Mouse (Mus musculus) urinary bladder, postnatal 25 days (tissue): ENCODE data around the gene Hfm1.

Experiments used
- DNase-seq: peaks from one replicate; pipeline ENCODE4 v3.0.0; 2022; ENCODE audit warnings: low spot score

Gene Hfm1

DNA sequence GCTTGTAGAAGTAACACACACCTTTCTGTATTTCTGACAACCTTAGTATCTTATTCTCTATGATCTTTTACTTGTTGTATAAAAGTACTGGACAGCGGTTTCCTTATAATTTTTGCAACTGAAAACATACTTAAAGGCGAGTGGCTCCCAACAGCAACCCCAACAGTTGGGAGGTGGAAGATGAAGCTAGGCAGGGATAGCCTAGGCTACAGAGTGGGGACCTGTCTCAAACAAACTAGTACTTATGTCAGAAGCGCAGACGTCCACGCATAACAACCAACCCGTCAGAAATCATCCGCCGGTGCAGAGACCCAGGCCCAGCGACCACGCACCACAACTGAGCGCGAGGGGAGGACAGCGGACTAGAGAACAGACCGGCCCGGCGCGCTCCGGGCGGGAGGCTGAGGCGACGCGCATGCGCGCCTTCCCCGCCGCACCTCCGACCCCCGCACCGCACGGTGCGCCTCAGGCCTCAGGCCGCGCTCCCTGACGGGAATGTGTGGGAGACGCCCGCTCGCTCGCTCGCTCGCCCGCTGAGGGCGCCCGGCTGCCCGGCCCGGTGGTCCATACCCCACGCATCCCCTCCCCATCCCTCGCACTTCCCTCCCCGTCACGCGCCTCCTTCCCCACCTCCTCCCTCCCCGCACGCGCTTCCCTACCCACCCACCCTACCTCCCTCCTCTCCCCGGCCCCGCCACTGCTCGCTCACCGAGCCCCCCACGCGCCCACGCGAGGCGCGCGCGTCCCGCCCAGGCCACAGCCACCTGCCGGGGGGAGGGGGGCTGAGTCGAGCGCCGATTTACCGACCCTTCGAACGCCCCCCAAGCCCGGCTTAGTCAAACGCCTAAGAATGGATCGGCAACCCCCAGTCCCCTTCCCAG, at the start of gene Hfm1:
TSS of gene Hfm1 (minus strand) at position 834 of the 881 bp plus-strand sequence.
- DNase-seq, result peak; percentile 29

DNA sequence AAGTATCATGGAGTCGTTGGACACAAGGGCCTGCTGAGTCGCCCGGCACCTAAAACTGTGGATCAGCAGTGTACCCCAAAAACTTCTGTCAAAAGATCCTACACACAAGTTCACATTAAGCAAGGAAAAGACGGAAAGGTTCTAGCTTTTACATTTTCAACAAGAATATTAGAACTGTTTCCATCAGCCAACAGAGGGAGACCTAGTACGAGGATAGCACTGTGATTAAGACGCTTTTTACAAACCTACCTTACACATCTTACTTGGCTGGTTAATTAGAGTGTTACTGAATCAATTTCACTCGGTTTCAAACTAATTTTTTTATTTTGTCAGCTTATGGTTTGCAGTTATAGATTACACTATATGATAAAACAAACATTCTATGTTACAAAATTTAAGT, 47.8 kb upstream of the Hfm1 start:
- DNase-seq, result no peak

DNA sequence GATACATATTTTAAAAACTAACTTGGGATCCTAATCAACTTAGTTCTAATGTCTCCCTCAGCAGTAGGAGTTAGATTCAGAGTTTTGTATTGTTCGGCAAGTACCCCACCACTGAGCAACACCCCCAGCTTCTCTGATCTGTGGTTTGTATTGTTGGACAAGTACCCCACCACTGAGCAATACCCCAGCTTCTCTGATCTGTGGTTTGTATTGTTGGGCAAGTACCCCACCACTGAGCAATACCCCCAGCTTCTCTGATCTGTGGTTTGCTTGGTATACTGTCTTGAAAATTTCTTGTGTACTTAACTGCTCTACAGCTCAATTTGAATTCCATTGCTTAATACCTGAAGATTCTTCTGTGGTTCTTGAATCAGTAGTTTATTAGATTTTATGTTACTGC, 41.5 kb upstream of the Hfm1 start:
- no peak for DNase-seq

DNA sequence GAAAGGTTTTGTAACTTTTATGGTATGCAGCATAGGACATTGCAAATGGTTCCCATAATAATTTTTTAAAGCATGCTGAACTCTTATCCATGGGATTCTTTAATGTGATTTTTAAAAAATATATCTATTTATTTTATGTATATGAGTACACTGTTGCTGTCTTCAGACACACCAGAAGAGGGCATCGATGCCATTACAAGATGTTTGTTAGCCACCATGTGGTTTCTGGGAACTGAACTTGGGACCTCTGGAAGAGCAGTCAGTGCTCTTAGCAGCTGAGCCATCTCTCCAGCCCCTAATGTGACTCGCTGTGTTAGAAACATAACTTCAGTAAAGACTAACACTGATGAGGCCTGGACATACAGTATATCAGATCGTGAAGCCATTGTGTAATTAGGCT, 40.3 kb upstream of the Hfm1 start:
- no peak for DNase-seq

DNA sequence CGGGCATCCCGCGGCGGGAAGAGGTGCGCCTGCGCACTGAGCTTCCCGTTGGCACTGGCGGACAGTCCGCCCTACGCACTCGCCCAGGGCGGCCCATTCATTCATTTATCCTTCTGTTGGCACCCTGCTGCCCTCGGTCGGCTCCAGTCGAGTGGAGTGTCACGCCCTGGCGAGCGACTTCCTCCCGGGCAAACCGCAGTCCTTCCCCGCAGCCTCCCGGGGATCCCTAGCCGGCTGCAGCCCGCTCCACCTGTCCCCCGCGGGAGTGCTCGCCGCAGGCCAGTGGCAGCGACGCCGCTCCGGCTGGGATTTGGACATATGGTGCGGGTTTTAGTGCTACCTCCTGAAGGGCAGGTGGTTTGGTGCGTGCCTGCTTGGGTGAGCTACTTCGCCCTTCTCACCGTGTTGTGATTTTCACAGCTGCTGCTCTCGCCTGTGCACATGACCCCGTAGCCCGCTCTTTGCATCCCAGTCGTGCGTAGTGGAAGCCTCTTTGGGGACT, 38.4 kb upstream of the Hfm1 start:
- DNase-seq, result no peak

DNA sequence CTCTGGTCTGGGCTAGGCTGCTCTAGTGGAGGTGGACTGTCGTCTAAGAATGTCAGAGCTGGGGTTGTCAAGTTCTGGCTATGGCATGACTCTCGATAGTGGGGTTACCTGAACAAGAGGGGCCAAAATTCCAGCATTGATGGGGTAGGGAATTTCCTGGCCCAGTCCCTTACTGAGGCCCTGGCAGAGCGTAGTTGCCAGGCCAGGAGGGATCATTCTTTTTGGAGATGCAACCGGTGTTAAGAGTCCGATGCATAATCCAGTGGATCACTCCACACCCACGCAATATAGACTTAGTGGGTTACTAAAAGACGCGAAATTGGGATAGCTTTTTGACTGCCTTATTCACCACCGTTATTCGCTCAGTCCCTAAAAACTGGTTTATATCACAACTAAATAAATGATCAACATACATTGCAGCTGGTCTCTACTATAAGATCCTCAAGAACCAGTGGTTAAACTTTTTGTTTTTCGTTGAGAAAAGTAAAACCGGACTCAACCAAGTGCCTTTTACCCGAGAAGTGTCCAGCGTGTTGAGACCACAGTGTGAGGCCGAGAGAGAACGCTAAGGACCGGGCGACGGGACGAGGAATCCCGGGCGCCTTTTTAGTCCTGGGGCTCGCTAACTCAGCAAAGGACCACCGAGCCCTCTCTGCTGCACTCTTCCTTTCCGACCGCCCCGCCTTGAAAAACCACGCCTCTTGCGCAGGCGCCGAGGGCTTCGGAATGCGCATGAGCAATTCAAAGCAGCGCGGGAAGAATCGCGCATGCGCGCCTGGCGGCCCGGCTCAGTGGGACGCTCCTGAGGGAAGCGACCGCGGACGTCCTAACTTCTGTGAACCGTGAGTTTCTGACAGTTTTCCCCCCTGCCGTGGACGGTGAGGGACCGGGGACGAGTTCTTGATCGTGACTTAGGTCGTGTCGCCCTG, 37.7 kb upstream of the Hfm1 start, which contains the start of gene Cdc7:
TSS of gene Cdc7 (plus strand) at position 739 of the 929 bp plus-strand sequence.
- peak; percentile 96 for DNase-seq

DNA sequence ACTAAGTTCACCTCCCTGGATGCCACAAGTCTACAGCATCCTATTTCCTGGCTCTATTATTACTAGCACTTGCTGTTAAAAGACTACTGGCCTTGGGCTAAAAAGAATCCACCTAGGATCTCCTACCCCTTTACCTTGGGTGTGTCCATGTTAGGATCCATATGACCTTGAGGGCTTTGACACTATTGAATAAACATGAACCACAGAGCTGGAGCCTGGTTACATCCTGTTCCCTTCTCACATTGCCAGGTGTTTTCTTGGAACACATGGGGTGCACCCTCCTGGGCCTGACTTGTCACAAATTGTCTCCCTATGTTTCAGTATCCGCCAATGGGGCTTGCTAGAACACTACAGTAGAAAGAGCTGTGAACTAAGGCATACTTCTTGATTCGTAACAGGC, 34.3 kb upstream of the Hfm1 start:
- no peak for DNase-seq

DNA sequence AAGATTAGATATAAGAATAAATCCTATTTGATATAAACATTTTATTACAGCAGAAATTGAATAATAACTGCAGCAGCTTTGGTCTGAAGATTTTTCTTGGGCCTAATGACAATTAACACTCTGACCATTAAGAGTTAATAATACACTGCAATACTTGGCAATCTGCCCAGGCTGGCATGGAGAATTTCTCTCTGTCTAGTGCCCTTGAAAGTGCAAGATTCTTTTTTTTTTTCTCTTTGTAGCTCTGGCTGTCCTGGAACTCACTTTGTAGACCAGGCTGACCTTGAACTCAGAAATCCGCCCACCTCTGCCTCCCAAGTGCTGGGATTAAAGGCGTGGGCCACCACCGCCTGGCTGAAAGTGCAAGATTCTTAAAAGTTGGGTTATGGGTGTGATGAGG, 32.9 kb upstream of the Hfm1 start:
- DNase-seq, result no peak

DNA sequence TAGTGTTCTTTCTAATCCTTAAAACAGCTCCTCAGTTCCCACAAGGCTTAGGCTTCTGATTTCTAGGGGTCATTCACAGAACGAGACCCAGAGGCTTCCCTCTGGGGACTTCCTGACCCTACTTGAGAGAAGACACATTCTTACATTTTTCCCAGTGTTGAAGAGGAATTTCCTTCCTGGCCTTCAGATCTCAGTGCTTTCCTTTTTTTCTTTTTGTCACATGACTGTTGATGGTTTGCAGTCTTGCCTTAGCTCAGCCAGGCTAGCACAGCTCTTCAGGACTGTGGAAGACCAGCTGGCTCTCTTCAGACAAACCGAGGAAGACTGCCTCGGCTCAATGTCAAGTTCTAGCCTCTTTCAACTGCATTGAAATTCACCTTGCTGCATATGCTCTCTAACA, 30.3 kb upstream of the Hfm1 start:
- DNase-seq, result no peak

DNA sequence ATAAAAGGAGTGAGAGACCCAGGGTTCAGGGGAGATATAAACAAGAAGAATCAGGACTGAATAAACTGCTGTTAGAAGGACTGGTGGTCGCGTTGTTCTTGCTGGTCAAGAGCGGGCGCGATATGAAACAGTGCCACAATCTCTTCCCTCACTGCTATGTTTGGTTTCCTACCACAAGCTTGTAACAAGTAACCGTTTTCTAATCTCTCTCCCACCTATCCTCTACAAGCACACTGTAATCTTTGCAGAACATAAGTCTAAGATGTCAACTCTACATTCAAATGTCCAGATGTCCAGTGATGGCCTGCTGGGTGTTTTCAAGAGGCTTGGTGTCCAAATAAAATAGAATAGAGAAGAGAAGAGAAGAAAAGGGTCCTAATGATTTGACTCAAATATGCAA, 22.6 kb upstream of the Hfm1 start:
- no peak for DNase-seq

DNA sequence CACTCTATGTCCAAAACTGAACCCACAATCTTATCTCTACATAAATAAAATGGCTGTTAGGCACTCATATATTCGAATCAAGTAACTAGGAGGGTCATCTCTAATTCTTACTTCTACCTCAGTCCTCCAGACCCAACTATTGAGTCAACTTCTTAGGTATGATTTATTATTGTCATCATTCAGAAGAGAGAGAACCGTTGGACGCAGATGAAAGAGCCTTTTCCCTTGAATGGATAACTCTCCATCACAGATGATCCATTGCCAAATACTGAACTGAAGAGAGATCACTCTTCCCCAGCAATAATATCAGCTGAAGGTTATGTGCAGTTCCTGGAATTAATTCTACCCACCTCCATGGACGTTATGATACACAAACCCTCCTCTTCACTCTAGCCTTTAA, 20.2 kb upstream of the Hfm1 start:
- DNase-seq, result no peak

DNA sequence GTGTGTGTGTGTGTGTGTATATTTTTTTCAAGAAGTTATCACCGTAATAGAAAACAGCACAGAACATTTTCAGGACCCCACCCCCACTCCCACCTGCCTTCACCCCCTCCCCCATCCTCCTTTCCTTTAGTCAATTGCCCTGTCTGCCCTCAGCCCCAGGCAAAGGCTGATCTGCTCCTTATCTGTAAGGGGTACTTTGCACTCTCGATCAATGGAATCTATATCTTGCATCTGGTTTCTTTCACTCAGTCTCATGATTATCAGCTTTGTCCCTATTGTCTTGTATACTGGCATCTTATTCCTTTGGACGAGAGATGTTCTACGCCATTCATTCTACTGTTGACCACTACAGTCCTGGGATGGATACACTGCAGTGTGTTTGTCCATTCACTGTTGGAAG, 1.9 kb upstream of the Hfm1 start:
- no peak for DNase-seq

DNA sequence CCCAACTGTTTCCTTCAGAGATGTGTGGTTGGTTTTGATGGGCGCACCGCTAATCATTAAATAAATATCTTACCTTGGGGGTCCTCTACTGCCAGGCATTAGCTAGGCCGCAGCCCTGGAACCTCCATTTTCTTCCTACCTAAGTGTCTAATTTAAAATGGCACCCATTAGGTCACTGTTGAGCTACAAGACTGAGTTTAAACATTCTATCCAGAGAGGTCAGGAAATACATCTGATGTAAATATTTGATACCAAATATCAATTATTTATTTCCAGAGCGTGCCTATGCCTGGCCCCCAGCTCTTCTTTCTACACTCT, 207 bp upstream of the Hfm1 start:
- no peak for DNase-seq

DNA sequence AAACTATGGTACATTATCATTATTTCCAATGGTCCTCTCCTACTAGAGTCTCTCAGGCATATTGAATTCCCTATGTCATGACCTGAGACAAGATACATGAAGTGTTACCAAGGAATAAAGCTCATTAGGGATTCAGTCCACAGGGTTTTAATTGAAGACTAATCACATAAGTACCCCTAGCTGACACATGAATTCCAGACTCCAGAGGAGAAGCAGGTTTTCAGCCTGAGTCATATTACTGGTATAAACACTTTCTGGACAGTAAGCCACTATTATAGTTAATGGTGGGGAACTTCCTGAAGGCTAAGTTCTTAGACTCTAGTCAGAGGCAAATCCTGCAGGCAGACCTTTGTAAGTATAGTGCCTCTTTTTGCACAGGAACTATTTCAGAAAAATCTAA, 6.8 kb downstream of the Hfm1 start:
- DNase-seq, result no peak

DNA sequence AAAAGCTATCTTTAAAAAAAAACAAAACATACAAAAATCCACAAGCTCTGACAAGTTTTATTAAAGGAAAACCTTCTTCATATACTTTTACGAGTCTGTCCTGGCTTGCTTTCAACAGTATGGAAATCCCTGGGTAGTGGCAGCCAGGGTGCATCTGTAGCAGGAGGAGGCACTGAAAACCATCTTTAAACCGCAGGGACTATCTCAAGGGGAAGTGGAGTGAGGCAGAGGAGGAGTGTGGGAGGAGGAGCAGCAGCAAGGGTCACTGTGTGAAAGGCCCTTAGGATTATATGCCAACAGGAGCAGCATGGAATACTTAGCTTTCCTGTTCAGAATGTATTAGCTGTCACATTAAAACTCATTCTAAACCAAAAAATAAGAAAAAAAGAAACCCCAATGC, 29.2 kb downstream of the Hfm1 start:
- DNase-seq, result no peak

DNA sequence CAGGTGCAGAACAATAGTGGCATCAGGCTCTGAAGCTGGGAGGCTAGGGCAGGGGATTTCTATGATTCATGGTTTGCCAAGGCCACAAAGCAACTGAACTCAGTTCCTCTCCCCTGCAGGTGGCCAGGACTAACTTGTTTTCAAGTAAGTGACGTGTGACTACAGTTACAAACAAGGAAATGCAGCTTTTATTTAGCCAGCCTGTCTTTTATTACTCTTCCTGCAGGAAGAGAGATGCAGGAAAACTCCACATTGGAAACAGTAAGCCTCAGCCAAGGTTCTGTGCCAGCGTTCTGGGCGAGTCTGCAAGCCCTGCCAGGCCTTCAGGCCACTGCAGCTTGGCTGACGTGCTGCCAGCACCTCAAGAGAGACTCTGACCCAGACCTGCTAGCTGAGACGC, 34.3 kb downstream of the Hfm1 start:
- DNase-seq, result peak; percentile 3

DNA sequence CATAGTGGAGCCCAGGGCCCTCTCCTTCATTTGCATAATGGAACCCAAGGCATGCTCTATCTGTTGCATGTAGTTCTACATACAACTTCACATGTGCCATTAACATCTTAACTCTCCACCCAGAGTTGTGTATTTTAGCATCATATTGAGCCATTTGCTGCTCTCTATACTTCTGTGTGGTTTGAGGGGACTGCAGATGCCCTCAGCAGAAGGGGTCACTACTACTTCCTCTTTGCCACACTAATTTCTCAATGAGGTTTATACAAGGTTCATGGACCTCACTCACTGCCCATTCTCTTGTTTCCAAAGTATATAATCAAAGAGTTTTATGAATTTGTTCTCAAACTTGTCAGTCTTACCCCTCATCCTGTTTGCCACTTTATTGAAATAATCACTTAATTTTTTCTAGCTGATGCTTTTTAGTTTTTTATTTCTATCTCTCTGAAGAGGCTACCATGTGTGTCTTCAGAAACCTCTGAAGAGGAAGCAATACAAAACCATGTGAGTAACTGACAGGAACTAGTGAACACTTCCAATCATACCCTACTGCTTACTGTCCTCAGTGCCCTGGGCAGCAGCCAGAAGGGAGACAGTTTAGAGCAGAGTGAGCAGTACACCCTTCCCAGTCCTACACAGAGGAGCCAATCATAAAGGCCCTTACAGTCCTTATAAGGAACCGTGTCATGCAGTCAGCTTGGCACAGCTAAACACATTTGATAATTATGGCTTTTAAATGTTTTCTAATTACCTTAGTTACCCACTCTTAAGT, 38.6 kb downstream of the Hfm1 start:
- DNase-seq, result no peak

DNA sequence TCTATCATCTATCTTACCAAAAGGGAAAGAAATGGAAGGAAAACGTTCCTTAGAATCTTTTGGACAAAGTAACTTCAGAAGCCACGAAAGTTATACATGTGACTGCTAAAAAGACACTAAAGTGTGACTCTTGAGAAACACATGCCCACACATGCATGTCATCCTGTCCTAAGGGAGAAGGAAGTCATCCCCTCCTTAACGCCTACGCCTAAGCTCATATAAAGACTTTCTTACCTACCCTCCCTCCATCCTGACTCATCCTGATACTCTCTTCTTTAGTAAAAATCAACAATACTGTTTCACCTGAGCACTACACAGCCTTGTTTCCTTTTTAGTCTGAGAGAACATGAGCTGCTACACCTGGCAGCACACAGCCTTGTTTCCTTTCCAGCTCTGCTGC, 40.6 kb downstream of the Hfm1 start:
- DNase-seq, result no peak

DNA sequence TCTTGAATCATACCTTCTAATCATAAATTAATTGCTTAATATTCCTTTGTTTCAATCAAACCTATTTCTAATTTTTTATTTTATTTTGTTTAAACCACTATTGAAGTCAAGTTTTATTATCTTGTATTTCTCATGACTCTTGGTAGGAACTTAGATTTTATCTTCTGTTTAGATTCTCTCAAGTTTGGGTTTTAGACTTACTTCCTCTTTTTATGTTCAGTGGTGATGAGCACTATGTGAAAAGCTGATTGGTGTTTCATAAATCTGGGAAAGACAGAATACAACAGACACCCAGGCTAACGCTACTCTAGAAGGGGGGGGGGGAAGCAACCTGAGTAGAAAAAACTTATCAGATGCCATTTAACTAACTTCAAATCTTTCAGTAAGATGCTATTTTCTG, 49.7 kb downstream of the Hfm1 start:
- no peak for DNase-seq

DNA sequence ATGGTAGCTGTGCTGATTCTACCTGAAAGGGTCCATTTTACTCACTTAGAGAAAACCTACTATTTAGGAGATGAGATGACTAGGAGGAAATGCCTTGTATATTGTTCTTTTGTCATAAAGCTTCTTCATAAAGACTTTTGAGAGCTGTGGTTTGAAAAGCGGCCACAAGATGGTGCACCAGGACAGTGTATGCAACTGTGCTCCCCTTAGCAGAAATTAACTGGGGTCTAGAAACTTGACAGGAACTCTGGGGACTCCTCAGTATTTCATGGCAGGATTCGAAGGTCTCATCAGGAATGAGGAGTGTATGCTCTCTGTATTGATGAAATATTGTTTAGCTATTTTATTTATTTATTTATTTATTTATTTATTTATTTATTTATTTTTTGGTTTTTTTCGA, 65.7 kb downstream of the Hfm1 start:
- DNase-seq, result peak; percentile 44

DNA sequence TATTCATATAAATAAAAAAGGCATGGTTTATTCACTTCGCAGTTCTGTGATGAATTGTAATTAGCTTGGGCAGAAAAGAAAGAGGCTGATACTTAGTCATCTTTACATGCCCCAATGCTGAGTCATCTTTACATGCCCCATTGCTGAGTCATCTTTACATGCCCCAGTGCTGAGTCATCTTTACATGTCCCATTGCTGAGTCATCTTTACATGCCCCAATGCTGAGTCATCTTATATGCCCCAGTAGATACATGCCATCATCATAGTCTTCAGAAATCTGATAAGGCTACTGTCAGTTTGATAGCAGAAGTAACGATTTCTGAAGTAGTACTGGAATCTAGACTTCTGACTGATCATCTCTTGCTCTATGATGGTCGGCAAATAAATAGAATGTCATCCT, 72.8 kb downstream of the Hfm1 start:
- no peak for DNase-seq

DNA sequence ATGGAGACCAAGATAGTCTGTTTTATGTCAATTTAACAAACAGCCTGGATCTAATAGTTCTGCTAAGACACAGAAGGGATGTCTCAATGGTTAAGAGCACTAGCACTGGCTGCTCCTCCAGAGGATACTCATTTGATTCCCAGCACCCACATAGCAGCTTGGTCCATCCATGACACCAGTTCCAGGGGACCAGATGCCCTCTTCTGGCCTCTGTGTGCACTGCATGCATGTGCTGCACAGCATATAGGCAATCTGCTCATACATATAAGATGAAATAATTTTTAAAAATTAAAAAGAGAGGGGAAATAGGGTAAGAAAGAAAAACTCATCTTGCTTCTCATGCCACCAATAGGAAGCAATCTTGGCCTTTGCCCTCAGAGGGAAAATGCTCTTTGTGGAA, 79.1 kb downstream of the Hfm1 start:
- no peak for DNase-seq
